Mouse (Mus musculus): Measurements from ENCODE around the gene Cbx8. TPM values are rescaled to one million over a fixed set of nuclear protein-coding genes. Genes with fewer than 3 reads are reported as not detected.

Gene Cbx8
- polyA plus RNA-seq, 1 experiment from 2014 or later = 4.0 TPM

DNA sequence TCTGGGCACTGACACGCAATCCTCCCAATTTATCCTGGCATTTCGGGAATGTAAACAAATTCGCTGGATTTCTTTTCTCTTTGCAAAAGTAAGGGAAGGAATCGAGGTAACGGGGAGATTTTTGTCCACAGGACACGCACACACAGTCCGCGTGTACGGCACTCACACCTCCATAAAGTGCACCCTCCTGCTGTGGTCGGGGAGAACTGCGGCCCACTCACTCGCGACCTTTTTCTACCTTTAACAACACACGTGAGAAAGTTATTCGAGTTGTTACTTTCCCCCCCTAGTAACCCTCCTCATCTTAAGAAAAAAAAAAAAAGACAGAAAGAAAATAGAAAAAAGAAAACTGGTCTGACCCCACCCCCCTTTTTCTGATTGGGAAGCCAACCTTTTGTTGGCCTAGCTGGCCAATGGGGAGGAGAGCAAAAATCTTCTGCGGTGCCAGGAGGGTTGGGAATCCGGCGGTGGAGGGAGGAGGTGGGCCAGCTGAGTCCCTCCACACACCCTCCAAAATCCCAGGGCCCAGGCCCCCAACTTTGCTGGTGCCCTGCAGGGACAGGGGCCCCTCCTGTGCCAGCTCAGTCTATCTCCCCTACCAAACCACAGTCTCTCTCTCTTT is 2.9 kb downstream of the Cbx8 start:
- Histone ChIP-seq H3K4me3 (ENCODE audit: inconsistent target) (no peak overlapping the region), H3K27ac (no peak overlapping the region), H3K36me3 (ENCODE audit: inconsistent target) (peaks cover 6% of the 10 kb centered on the region; the same call in 1 of the 2 replicates), H3K79me2 (ENCODE audit: inconsistent target) (no peaks in the 10 kb centered on the region)
- 92% methylated on average over 9 of the region's 18 CpGs for WGBS (ENCODE audit: missing documents)

DNA sequence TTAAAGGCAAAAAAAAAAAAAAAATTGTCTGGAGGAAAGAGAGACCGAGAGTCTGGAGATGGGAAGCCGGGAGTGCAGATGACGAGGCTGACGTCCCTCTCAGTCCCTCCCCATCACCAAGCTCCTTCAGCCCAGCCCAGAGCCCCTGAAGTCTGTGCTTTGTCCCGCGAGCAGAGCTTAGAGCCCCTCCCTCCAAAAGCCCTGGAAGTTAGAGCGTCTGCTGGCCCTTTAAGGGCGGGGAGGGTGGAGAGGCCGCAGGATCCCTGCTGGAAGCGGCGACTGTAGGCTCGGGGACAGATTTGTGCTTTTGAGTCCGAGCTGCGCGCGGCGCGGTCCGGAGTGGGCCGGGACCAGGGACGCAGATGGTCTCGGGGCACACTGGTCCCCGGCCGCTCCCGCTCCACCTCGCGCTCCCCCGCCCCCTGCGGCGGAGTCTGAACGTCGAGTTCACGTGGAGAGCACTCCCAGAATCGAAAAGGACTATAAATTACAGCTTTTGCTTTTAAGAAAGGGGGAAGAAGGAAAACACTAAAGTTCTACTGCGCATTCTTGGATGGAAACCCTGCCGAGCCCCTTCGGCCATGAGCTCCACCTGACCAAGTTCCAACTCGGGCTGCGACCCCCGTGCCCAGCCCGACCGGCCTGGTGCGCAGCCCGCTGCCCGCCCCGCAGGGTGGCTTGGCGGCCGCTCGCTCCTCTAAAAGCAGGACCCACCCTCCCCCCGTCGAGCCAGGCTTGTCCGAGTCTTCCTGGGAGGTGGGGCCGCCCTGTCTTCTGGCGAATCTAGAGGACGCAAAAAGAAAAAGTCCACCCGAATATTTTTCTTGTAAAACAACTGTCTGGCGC is 3.6 kb downstream of the Cbx8 start:
- no peak overlapping the region for H3K27ac ChIP-seq
- peaks cover 6% of the 10 kb centered on the region; the same call in 1 of the 2 replicates for H3K36me3 ChIP-seq (ENCODE audit: inconsistent target)
- WGBS (ENCODE audit: missing documents) = 43% methylated on average over 52 of the region's 57 CpGs
- H3K79me2 ChIP-seq (ENCODE audit: inconsistent target) = no peaks in the 10 kb centered on the region
- no peak overlapping the region for H3K4me3 ChIP-seq (ENCODE audit: inconsistent target)

DNA sequence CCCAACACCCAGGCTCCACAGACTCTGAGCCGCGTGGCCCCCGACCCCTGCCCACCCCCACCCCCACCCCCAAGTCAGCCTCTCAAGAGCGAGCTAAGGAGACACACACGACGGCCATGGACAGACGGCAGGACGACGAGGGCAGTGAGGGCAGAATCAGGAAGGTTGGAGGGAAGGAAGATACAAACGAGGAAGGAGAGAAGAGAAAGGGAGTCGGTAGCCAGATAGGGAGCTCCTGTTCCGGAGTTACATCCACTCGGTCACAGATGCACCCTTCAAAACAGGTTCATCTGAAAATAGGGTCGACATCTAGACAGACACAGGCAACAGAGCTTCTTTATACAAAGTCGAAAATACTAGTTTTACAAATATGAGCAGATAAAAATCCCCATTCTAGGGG is 4.3 kb downstream of the Cbx8 start:
- Histone ChIP-seq H3K27ac (no peak overlapping the region), H3K4me3 (ENCODE audit: inconsistent target) (no peak overlapping the region), H3K36me3 (ENCODE audit: inconsistent target) (peaks cover 6% of the 10 kb centered on the region; the same call in 1 of the 2 replicates), H3K79me2 (ENCODE audit: inconsistent target) (no peaks in the 10 kb centered on the region)
- 6% methylated on average over 14 of the region's 15 CpGs for WGBS (ENCODE audit: missing documents)

DNA sequence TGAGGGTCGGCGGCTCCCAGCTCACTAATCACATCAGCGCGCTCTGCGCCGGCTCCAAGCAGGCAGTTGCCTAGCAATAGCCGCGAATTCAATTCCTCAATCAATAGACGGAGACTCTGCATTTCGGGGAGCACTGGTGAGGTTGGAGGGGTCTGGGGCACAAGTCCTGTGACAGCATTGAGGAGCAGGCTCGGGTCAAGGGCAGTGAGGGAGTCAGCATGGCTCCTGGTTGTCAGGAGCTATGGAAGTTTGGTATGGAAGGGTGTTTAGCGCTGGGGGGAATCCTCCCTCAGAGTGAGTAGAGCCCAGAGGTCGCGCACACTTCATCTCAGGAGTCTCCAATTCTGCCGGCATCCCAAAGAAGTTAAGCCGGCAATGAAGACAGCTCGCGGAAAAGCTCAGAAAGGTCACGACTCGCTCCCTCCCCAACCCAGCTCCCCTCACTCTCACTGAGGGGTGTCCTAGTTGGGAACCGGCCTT is 5.0 kb downstream of the Cbx8 start:
- peaks cover 6% of the 10 kb centered on the region; the same call in 1 of the 2 replicates for H3K36me3 ChIP-seq (ENCODE audit: inconsistent target)
- no peak overlapping the region for H3K27ac ChIP-seq
- H3K4me3 ChIP-seq (ENCODE audit: inconsistent target) = no peak overlapping the region
- no peaks in the 10 kb centered on the region for H3K79me2 ChIP-seq (ENCODE audit: inconsistent target)
- WGBS (ENCODE audit: missing documents) = 16% methylated on average over 21 of the region's 21 CpGs

DNA sequence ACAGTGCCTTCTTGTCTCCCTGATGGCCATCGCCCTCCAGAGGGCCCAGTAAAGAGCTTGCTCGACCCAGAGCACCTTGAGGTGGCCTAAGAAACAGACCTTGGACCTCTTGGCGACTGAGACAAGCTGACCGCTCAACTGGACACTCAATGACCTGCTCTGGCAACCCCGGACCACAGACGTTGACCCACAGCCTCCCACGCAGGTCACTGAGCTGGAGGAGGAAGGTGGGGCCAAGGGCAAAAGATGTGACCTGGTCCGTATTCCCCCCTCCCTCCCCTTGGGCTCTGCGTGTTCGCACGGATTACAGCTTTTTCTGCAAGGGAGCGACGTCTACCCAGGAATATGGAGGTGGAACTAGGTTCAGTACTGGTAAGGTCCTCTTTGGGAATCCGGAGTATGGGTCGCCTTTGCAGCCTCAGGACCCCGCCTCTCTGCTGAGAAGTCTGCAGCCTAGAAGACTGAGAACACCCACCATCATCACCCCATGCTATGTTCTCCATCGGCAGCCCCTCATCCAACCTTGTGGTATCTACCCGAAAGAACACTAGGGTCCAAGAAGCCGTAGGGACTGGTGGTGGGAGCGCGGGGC is 5.6 kb downstream of the Cbx8 start:
- Histone ChIP-seq H3K79me2 (ENCODE audit: inconsistent target) (no peaks in the 10 kb centered on the region), H3K4me3 (ENCODE audit: inconsistent target) (no peak overlapping the region), H3K36me3 (ENCODE audit: inconsistent target) (peaks cover 6% of the 10 kb centered on the region; the same call in 1 of the 2 replicates), H3K27ac (no peak overlapping the region)
- WGBS (ENCODE audit: missing documents) = 15% methylated on average over 21 of the region's 21 CpGs

DNA sequence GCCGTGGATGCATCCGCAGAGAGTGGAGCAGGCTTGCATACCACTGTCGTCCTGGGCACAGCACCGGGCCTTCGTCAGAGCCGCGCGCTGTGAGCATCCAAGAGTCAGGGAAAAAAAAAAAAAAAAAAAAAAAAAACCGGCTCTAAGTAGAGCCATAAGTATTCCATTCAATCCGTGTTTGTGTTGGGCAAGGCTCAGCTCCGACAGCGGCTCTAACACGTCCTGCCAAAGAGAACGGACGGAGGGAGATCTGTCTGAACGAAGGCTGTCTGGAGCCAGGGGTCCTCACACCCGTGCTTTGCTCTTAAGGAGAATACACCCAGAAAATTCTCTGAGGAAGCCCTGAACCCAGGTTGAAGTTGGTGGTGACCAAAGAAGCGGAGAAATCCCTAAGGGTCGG is 6.1 kb downstream of the Cbx8 start:
- H3K4me3 ChIP-seq (ENCODE audit: inconsistent target) = no peak overlapping the region
- WGBS (ENCODE audit: missing documents) = 22% methylated on average over 18 of the region's 19 CpGs
- peaks cover 6% of the 10 kb centered on the region; the same call in 1 of the 2 replicates for H3K36me3 ChIP-seq (ENCODE audit: inconsistent target)
- no peaks in the 10 kb centered on the region for H3K79me2 ChIP-seq (ENCODE audit: inconsistent target)
- no peak overlapping the region for H3K27ac ChIP-seq

DNA sequence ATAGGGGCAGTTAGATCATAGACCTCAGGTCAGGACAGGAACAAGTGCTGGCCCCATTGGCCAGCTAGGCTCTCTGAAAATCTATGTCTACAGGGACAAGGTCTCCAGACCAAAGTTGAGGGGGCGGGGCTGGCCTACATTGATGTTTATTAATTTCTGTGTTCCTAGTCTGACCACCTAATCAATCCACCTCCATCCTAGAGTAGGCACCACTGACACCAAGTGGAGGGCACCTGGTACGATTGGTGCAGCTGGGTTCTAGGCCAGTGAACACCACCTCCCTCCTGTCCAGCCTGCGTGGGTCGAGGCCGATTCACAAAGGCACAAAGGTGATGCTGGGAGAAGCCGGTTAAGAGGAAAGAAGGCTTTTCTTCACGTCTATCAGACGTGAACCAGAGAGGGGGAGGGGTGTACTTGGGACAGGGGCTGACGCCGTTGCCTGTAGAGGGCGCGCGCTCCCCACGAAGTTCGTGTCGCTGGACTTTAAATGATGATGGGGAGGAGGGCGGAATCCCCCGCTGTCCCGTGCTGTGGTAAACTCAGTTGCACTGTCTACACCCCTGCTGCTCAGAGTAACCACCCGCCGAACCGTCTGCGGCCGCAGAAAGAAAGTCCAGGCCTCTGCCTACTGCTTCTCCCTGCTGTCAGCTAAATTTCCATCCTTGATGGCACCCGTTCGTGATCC is 6.8 kb downstream of the Cbx8 start:
- H3K4me3 ChIP-seq (ENCODE audit: inconsistent target) = no peak overlapping the region
- peaks cover 6% of the 10 kb centered on the region; the same call in 1 of the 2 replicates for H3K36me3 ChIP-seq (ENCODE audit: inconsistent target)
- H3K79me2 ChIP-seq (ENCODE audit: inconsistent target) = no peaks in the 10 kb centered on the region
- H3K27ac ChIP-seq = no peak overlapping the region
- WGBS (ENCODE audit: missing documents) = 3% methylated on average over 26 of the region's 26 CpGs

DNA sequence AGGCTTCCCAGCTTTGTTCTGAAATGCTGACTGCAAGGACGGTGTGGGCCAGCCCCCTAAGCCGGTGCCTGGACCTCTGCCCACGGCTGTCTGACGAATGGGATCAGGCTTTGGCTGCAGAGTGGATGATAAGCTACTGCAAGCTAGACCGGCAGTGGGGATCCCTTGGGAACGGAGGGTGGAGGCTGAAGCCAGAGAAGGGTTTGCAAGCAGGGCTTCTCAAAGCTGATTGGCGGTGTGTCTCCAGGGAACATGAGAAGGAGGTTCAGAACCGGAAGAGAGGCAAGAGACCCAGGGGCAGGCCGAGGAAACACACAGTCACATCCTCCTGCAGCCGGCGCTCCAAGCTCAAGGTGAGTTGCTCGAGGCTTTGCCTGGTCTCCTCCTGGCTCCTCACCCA is 14.6 kb downstream of the Cbx8 start:
- H3K27ac ChIP-seq = no peak overlapping the region
- no peaks in the 10 kb centered on the region for H3K79me2 ChIP-seq (ENCODE audit: inconsistent target)
- no peak overlapping the region for H3K4me3 ChIP-seq (ENCODE audit: inconsistent target)
- no peaks in the 10 kb centered on the region for H3K36me3 ChIP-seq (ENCODE audit: inconsistent target)
- 95% methylated on average over 12 of the region's 12 CpGs for WGBS (ENCODE audit: missing documents)

DNA sequence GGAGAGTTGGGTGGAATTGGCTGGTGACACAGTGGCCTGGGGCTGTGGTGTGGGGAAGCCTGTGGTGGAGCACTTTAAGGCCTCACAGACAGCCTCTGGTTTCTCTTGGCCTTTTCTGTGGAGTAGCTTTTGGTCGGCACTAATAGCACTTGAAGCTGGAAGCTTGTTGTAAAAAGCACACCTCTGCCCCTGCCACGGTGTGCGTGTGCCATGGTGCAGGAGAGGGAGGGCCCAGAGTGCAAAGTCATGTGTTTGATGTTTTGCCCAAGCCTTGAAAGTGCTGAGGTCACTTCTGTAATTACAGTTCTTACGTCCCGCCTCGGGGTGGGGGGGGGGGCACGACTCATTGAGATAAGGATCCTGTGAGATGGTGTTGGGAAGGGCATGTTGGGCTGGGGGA is 16.5 kb downstream of the Cbx8 start:
- no peak overlapping the region; the same call in 1 of the 2 replicates for H3K4me3 ChIP-seq (ENCODE audit: inconsistent target)
- WGBS (ENCODE audit: missing documents) = 4% methylated on average over 7 of the region's 7 CpGs
- no peak overlapping the region for H3K27ac ChIP-seq
- H3K79me2 ChIP-seq (ENCODE audit: inconsistent target) = no peaks in the 10 kb centered on the region
- no peaks in the 10 kb centered on the region for H3K36me3 ChIP-seq (ENCODE audit: inconsistent target)

DNA sequence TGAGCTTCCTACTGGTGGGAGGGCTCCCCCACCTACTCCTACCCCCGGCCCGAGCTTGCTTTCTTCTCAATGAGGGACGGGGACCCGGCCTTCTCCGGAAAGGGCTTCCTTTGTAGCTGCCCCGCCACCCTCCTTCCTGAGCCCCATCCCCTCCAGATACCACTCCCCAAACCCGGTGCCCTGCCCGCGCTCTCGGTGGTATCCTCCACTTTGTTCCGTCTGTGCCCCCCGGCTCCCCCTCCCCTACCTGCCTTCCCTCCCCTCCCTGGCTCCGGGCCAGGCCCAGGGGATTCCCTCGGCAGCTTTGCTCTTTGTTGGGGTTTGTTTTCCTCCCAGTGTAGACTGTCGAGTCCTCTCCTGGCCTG is 17.2 kb downstream of the Cbx8 start:
- Histone ChIP-seq H3K4me3 (ENCODE audit: inconsistent target) (peak overlapping the region; percentile 15; the same call in 1 of the 2 replicates), H3K79me2 (ENCODE audit: inconsistent target) (no peaks in the 10 kb centered on the region), H3K27ac (no peak overlapping the region), H3K36me3 (ENCODE audit: inconsistent target) (no peaks in the 10 kb centered on the region)
- 5% methylated on average over 9 of the region's 15 CpGs for WGBS (ENCODE audit: missing documents)

DNA sequence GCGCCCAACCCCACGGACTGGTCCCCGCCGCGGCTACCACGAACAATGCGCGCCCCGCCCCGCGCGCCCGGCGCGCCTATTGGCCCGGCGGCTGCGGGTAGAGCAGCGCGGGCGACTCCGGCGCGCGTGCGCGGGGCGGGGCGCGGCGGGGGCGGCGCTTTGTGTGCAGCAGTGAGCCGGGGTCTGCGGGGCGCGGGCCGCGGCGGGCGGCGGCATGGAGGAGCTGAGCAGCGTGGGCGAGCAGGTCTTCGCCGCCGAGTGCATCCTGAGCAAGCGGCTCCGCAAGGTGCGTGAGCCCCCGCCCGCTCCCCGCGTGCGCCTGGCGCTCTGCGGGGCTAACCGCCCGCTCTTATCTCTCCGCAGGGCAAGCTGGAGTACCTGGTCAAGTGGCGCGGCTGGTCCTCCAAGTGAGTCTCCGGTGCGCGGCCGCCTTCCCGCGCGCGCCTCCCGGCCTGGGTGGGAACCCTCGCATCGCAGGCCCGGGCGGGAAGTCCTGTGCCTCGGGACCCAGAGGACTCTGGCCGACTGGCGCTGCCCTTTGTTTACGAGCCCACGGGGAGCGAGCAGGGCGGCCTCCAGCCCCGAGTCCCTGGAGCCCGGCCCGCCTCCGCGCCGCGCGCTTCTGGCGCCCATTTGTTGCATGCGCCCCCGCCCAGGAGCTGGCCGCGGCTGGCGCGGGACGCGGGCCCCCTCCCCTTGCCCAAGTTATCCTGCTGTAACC is 17.7 kb downstream of the Cbx8 start, which contains the start of gene Cbx2:
Cbx2 (plus strand) TSS at position 68 of the 721 bp plus-strand sequence.
- no peak within 1 kb of the TSS for H3K27ac ChIP-seq
- WGBS (ENCODE audit: missing documents) = under 1% methylated on average over 96 of the region's 99 CpGs
- H3K79me2 ChIP-seq (ENCODE audit: inconsistent target) = no peaks in the 10 kb centered on the region
- H3K36me3 ChIP-seq (ENCODE audit: inconsistent target) = no peaks in the 10 kb centered on the region
- H3K4me3 ChIP-seq (ENCODE audit: inconsistent target) = peak within 1 kb of the TSS; percentile 15; the same call in 1 of the 2 replicates

DNA sequence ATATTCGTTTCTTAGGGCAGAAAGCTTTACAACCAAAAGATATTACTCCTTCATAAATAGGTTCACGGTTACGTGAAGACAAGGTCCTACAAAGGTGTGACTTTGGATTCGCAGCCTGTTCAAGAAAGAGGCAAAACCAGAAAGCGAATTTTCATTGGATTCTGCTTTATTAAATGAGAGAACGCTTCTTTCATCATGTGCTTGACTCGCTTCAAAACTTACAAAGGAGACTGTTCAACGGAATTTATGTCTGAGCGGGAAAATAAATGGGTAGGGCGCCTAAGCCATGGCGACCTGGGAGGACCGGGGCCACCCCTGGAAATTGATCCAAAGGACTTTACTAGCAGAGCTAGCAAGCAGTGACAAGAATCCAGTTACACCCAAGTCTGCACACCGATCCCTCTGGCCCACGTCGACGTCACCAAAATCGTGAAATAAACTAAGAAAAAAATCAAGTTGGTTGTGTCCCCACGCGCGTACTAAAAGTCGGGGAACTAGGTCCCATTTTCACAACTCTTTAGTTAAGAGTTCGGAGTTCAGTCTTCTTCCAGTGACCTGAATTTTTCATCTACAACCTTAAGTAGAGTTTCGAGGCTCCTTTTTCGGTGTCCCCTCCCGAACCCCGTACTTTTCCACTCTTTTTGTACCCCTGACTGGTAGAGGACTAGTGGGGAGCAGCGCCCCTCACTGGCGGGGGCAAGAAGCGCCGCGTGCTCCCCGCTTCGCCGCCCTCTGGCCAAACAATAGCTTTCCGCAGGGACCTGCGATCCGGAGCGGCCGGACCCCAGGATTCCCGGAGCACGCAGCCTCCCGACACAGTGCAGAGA is 18.5 kb downstream of the Cbx8 start:
- H3K4me3 ChIP-seq (ENCODE audit: inconsistent target) = no peak overlapping the region
- 9% methylated on average over 37 of the region's 42 CpGs for WGBS (ENCODE audit: missing documents)
- no peaks in the 10 kb centered on the region for H3K36me3 ChIP-seq (ENCODE audit: inconsistent target)
- no peak overlapping the region for H3K27ac ChIP-seq
- no peaks in the 10 kb centered on the region for H3K79me2 ChIP-seq (ENCODE audit: inconsistent target)

DNA sequence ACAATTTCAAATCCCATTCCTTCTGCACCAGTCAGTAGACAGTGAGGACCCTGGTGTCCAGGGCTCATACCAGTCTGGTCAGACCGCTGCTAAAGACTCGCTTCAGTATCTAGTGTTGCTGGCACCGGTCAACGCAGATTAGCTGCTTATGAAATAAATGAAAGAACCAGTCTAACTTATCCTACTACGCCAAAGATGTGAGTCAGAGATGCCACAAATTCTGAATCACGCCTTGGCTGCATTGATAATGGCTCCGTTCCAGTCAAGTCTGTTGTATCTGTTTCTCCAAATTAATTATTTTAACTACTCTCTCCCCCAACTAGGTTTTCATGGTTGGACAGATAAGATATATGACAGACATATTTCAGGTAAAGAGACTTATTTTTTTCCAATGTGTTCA is 19.6 kb downstream of the Cbx8 start:
- Histone ChIP-seq H3K4me3 (ENCODE audit: inconsistent target) (no peak overlapping the region), H3K36me3 (ENCODE audit: inconsistent target) (no peaks in the 10 kb centered on the region), H3K27ac (no peak overlapping the region), H3K79me2 (ENCODE audit: inconsistent target) (no peaks in the 10 kb centered on the region)
- WGBS (ENCODE audit: missing documents) = 93% methylated on average over 7 of the region's 7 CpGs
